Mouse (Mus musculus): ENCODE measurements at regions not wholly inside any gene's neighbourhood (a gene's known extent, or its start where the extent isn't known, plus 50 kb on each side); places are given as distances from the start of the nearest gene placed in this dataset.
"Not testable (repeated sequence)": the region's sequence is repeated elsewhere in the genome, so short reads cannot be mapped to it uniquely, and the experiment has no call there.

DNA sequence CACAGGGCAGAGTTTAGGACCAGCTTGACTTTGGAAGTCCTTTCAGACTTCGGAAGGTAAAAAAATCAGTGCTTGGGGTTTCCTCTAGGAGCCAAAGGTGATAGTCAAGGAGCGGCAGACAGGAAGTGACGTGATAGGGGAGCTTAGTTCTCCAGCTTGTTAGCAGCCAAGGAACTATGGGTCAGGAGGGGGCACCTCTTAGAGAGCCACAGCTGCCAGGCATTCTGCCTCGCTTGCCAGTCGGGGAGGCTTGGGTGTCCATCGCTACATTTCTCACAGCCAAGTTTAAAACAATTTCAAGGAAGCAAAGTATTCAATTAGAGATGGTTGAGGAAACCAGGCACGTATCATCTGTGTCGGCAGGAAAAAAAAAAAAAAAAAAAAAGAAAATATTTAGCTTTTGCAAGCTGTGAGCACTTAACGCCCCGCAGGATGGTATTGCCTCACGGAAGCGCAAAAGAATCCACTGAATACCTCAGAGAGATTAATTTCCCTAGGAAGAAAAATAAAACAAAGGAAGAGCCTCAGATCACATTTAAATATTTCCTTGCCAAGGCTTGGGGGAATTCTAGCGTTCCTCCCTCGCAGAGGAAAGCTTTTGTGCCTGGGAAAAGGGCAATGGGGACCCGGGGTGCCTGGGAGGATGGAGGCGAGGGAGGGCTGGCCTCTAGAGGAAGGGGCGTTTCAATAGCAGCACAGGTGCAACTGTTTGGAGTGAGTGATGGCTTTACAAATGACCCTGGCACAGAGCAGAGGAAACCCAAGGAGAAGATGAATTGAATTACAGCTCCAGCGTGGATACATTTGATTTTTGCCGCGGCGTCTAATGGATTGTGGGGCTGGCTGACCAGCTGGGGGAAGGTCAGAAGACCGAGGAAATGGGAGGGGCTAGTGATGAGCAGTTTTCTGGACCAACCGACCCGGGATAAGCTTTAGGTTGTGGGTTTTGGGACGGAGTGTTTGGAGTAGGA is 261.1 kb upstream of the Nr5a2 start:
- Histone ChIP-seq H3K9ac (ENCODE audit: low read depth, low read length) (no peak overlapping the region), H3K27ac (ENCODE audit: low read depth, low read length) (no peak overlapping the region), H3K4me2 (peak overlapping the region; percentile 64), H3K36me3 (ENCODE audit: control insufficient read depth, insufficient read depth, low read length) (no peaks in the 10 kb centered on the region), H3K27me3 (replicated peaks; ENCODE audit: control insufficient read depth, insufficient read depth, low read length) (no peaks in the 10 kb centered on the region), H3K4me3 (ENCODE audit: low read depth, low read length) (peak overlapping the region; percentile 23; the same call in 1 of the 2 replicates), H3K9me3 (ENCODE audit: control insufficient read depth, low read length) (no peaks in the 10 kb centered on the region), H3K4me1 (replicated peaks; ENCODE audit: control insufficient read depth, insufficient read depth, low read length) (peaks cover 7% of the 10 kb centered on the region)
- DNase-seq (ENCODE audit: low spot score), result peak; percentile 36
- ATAC-seq (replicated peaks; ENCODE audit: low FRiP score), result peak; percentile 22; the same call in 1 of the 2 replicates
- WGBS, result 19% methylated on average over 25 of the region's 25 CpGs

GRCm38 (mm10) chr1:137220226-137220625 is 260.0 kb upstream of the Nr5a2 start:
- Histone ChIP-seq H3K36me3 (ENCODE audit: control insufficient read depth, insufficient read depth, low read length) (no peaks in the 10 kb centered on the region), H3K4me1 (replicated peaks; ENCODE audit: control insufficient read depth, insufficient read depth, low read length) (peaks cover 7% of the 10 kb centered on the region), H3K4me2 (no peak overlapping the region), H3K27ac (ENCODE audit: low read depth, low read length) (no peak overlapping the region), H3K9me3 (ENCODE audit: control insufficient read depth, low read length) (no peaks in the 10 kb centered on the region), H3K9ac (ENCODE audit: low read depth, low read length) (no peak overlapping the region), H3K27me3 (replicated peaks; ENCODE audit: control insufficient read depth, insufficient read depth, low read length) (no peaks in the 10 kb centered on the region), H3K4me3 (ENCODE audit: low read depth, low read length) (no peak overlapping the region)
- 81% methylated on average over 6 of the region's 6 CpGs for WGBS
- DNase-seq (ENCODE audit: low spot score) (no peak), ATAC-seq (replicated peaks; ENCODE audit: low FRiP score) (no peak)

DNA sequence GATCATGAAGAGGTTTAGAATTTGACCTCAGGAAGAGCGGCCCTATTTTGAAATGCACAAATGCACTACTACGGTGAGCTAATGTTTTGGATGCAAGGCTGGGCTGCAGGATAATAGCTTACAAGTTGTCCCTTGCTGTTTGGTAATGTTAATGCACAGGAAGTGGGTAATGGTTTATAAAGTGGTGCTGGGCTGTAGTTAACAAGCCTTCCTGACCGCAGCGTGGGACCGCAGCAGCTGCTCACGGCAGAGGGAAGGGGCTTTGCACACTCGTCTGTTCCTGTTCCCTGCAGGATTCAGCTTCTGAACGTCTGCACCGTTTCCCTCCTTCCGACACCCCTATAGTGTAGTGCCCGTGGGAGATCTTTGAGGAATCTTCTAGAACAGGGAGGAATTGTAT is 258.4 kb upstream of the Nr5a2 start:
- H3K9ac ChIP-seq (ENCODE audit: low read depth, low read length), result no peak overlapping the region
- 81% methylated on average over 11 of the region's 11 CpGs for WGBS
- no peak for ATAC-seq (replicated peaks; ENCODE audit: low FRiP score)
- no peak overlapping the region for H3K4me3 ChIP-seq (ENCODE audit: low read depth, low read length)
- DNase-seq (ENCODE audit: low spot score), result no peak
- H3K27me3 ChIP-seq (replicated peaks; ENCODE audit: control insufficient read depth, insufficient read depth, low read length), result no peaks in the 10 kb centered on the region
- H3K4me2 ChIP-seq, result no peak overlapping the region
- H3K4me1 ChIP-seq (replicated peaks; ENCODE audit: control insufficient read depth, insufficient read depth, low read length), result peaks cover 5% of the 10 kb centered on the region
- H3K36me3 ChIP-seq (ENCODE audit: control insufficient read depth, insufficient read depth, low read length), result no peaks in the 10 kb centered on the region
- no peak overlapping the region for H3K27ac ChIP-seq (ENCODE audit: low read depth, low read length)
- no peaks in the 10 kb centered on the region for H3K9me3 ChIP-seq (ENCODE audit: control insufficient read depth, low read length)

- Histone ChIP-seq H3K4me1 (replicated peaks; ENCODE audit: control insufficient read depth, insufficient read depth, low read length) (peaks cover 4% of the 10 kb centered on the region), H3K9ac (ENCODE audit: low read depth, low read length) (no peak overlapping the region), H3K27me3 (replicated peaks; ENCODE audit: control insufficient read depth, insufficient read depth, low read length) (no peaks in the 10 kb centered on the region), H3K36me3 (ENCODE audit: control insufficient read depth, insufficient read depth, low read length) (no peaks in the 10 kb centered on the region), H3K4me3 (ENCODE audit: low read depth, low read length) (no peak overlapping the region), H3K9me3 (ENCODE audit: control insufficient read depth, low read length) (no peaks in the 10 kb centered on the region), H3K27ac (ENCODE audit: low read depth, low read length) (no peak overlapping the region), H3K4me2 (no peak overlapping the region)
- ATAC-seq (replicated peaks; ENCODE audit: low FRiP score), result no peak
- no peak for DNase-seq (ENCODE audit: low spot score)
- 63% methylated on average over 4 of the region's 4 CpGs for WGBS
These were observed 257.8 kb upstream of the Nr5a2 start for GRCm38 (mm10) chr1:137218096-137218495.

GRCm38 (mm10) chr1:137217206-137217605 is 257.0 kb upstream of the Nr5a2 start:
- Histone ChIP-seq H3K27ac (ENCODE audit: low read depth, low read length) (no peak overlapping the region), H3K4me3 (ENCODE audit: low read depth, low read length) (no peak overlapping the region), H3K9ac (ENCODE audit: low read depth, low read length) (no peak overlapping the region), H3K4me2 (no peak overlapping the region), H3K9me3 (ENCODE audit: control insufficient read depth, low read length) (no peaks in the 10 kb centered on the region), H3K36me3 (ENCODE audit: control insufficient read depth, insufficient read depth, low read length) (no peaks in the 10 kb centered on the region), H3K4me1 (replicated peaks; ENCODE audit: control insufficient read depth, insufficient read depth, low read length) (peaks cover 4% of the 10 kb centered on the region), H3K27me3 (replicated peaks; ENCODE audit: control insufficient read depth, insufficient read depth, low read length) (no peaks in the 10 kb centered on the region)
- DNase-seq (ENCODE audit: low spot score) (no peak), ATAC-seq (replicated peaks; ENCODE audit: low FRiP score) (no peak)
- 86% methylated on average over 5 of the region's 5 CpGs for WGBS

DNA sequence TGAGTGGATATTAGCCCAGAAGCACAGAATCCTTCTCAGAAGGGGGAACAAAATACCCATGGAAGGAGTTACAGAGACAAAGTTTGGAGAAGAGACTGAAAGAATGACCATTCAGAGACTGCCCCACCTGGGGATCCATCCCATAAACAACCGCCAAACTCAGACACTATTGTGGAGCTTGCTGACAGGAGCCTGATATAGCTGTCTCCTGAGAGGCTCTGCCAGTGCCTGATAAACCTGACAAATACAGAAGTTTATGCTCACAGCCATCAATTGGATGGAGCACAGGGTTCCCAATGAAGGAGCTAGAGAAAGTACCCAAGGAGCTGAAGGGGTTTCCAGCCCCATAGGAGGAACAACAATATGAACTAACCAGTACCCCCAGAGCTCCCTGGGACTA is 254.1 kb upstream of the Nr5a2 start:
- H3K36me3 ChIP-seq (ENCODE audit: control insufficient read depth, insufficient read depth, low read length); H3K27me3 ChIP-seq (replicated peaks; ENCODE audit: control insufficient read depth, insufficient read depth, low read length); H3K9me3 ChIP-seq (ENCODE audit: control insufficient read depth, low read length); H3K27ac ChIP-seq (ENCODE audit: low read depth, low read length); H3K4me3 ChIP-seq (ENCODE audit: low read depth, low read length); DNase-seq (ENCODE audit: low spot score); H3K4me1 ChIP-seq (replicated peaks; ENCODE audit: control insufficient read depth, insufficient read depth, low read length); H3K4me2 ChIP-seq; H3K9ac ChIP-seq (ENCODE audit: low read depth, low read length); ATAC-seq (replicated peaks; ENCODE audit: low FRiP score): not testable (repeated sequence)
- 47% methylated on average over 1 of the region's 1 CpGs for WGBS

- WGBS, result 84% methylated on average over 5 of the region's 5 CpGs
These were observed 253.5 kb upstream of the Nr5a2 start for GRCm38 (mm10) chr1:137213717-137214116.

GRCm38 (mm10) chr1:137212856-137213255 is 252.6 kb upstream of the Nr5a2 start:
- WGBS, result 47% methylated on average over 3 of the region's 3 CpGs
- Histone ChIP-seq H3K9ac (ENCODE audit: low read depth, low read length) (no peak overlapping the region), H3K36me3 (ENCODE audit: control insufficient read depth, insufficient read depth, low read length) (no peaks in the 10 kb centered on the region), H3K4me1 (replicated peaks; ENCODE audit: control insufficient read depth, insufficient read depth, low read length) (no peaks in the 10 kb centered on the region), H3K9me3 (ENCODE audit: control insufficient read depth, low read length) (no peaks in the 10 kb centered on the region), H3K27me3 (replicated peaks; ENCODE audit: control insufficient read depth, insufficient read depth, low read length) (no peaks in the 10 kb centered on the region), H3K27ac (ENCODE audit: low read depth, low read length) (no peak overlapping the region), H3K4me2 (no peak overlapping the region), H3K4me3 (ENCODE audit: low read depth, low read length) (no peak overlapping the region)
- DNase-seq (ENCODE audit: low spot score) (no peak), ATAC-seq (replicated peaks; ENCODE audit: low FRiP score) (peak; percentile 82)

More at GRCm38 (mm10) chr1:137213717-137214116, 253.5 kb upstream of the Nr5a2 start:
- ATAC-seq (replicated peaks; ENCODE audit: low FRiP score), result no peak
- no peaks in the 10 kb centered on the region for H3K27me3 ChIP-seq (replicated peaks; ENCODE audit: control insufficient read depth, insufficient read depth, low read length)
- no peaks in the 10 kb centered on the region for H3K9me3 ChIP-seq (ENCODE audit: control insufficient read depth, low read length)
- DNase-seq (ENCODE audit: low spot score), result no peak
- H3K4me2 ChIP-seq, result no peak overlapping the region
- H3K9ac ChIP-seq (ENCODE audit: low read depth, low read length), result no peak overlapping the region
- H3K4me3 ChIP-seq (ENCODE audit: low read depth, low read length), result no peak overlapping the region
- H3K36me3 ChIP-seq (ENCODE audit: control insufficient read depth, insufficient read depth, low read length), result no peaks in the 10 kb centered on the region
- H3K27ac ChIP-seq (ENCODE audit: low read depth, low read length), result no peak overlapping the region
- H3K4me1 ChIP-seq (replicated peaks; ENCODE audit: control insufficient read depth, insufficient read depth, low read length), result no peaks in the 10 kb centered on the region

DNA sequence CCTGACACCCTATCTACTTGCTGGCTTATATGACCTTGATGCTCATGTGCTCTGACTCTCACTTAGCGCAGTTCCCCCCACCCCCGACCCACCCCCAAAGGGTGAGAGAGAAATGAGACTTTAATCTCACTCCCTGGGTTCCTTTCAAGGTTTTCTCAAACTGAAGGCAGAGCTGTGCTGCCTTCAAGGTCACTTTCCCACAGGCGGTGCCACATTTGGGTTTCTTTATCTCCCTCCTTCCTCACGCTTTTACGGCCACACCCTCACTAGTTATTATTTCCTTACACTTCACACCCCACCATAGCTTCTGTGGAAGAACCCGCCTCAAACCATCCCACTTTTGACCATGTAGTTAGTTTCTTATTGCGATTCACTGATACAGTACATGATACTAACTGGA is 244.1 kb upstream of the Nr5a2 start:
- no peak overlapping the region for H3K27ac ChIP-seq (ENCODE audit: low read depth, low read length)
- H3K9ac ChIP-seq (ENCODE audit: low read depth, low read length), result no peak overlapping the region
- no peak overlapping the region for H3K4me3 ChIP-seq (ENCODE audit: low read depth, low read length)
- DNase-seq (ENCODE audit: low spot score) (no peak), ATAC-seq (replicated peaks; ENCODE audit: low FRiP score) (no peak)
- 63% methylated on average over 7 of the region's 7 CpGs for WGBS
- no peaks in the 10 kb centered on the region for H3K27me3 ChIP-seq (replicated peaks; ENCODE audit: control insufficient read depth, insufficient read depth, low read length)
- H3K4me2 ChIP-seq, result no peak overlapping the region
- no peaks in the 10 kb centered on the region for H3K9me3 ChIP-seq (ENCODE audit: control insufficient read depth, low read length)
- no peaks in the 10 kb centered on the region for H3K4me1 ChIP-seq (replicated peaks; ENCODE audit: control insufficient read depth, insufficient read depth, low read length)
- no peaks in the 10 kb centered on the region for H3K36me3 ChIP-seq (ENCODE audit: control insufficient read depth, insufficient read depth, low read length)
